Mouse (Mus musculus) kidney, postnatal 4 days (tissue): ENCODE data around the gene Abracl.
A peak's percentile ranks its signal among the peaks of the same experiment; 100 is the strongest.

Source experiments
- DNase-seq, 2 experiments: peaks; one replicate each; pipeline ENCODE4 v3.0.0; 2021; ENCODE audit warnings: mixed read lengths in 2 of 2

The Abracl gene

GRCm38 (mm10) chr10:18021576-18022311 is 1.3 kb downstream of the Abracl start:
- no peak for DNase-seq

DNA sequence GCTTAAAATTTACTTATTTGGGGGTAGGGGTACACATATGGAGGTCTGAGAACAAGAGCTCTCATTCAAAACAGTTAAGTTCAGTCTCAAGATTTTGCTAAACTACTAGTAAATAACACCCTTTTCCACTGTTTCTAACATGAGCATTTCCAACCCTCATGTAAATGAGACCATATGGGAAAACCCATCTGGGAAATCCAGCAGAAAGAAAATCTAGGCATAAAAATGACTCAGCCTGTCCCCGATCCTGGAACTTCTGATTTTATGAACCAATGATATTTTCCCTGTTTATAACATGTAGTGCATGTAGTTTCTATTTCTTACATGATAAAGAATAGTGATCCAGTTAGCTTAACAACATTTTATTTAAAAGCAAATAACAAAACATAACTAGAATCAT is 2.2 kb downstream of the Abracl start:
- DNase-seq = no peak

GRCm38 (mm10) chr10:18020443-18020842 is 2.6 kb downstream of the Abracl start:
- DNase-seq = no peak

GRCm38 (mm10) chr10:18011761-18012160 is 11.3 kb downstream of the Abracl start:
- DNase-seq = no peak

DNA sequence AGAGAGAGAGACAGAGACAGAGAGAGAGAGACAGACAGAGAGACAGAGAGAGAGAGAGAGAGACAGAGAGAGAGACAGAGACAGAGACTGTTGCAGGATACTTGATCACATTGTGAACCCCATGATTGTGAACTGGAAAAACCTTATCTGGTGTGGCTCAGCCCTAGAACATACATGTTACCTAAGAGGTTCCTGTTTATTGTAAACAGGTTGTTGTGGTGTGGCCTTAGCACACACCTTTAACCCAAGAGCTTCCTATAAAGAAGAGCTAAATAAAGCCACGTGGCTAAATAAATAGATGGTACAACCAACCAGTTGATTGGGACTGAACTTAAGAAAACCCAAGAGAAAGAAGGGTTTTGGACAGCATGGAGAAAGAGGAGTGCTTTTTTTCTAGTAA is 13.3 kb downstream of the Abracl start:
- DNase-seq = no peak

DNA sequence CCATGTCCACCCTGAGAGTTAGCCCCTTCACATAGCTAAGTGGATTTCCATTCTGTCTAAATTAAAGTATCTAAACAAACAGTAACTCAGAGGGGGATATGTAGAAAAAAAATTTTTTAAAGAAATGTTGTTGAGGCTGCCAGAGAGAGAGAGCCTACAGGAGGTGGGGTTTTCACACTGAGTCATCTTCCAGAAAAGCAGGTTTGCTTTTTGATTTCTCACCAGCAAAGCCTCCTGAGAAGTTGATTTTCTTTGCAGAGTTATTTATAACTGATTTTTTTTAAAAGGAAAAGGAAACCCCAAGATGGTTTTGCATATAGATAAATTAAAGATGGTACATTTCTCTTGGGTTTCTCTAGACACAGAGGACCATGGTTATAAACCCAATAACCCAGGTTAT is 15.0 kb downstream of the Abracl start:
- no peak for DNase-seq

- no peak for DNase-seq
These were observed 15.8 kb downstream of the Abracl start for GRCm38 (mm10) chr10:18007243-18007642.

- DNase-seq = no peak
These were observed 16.3 kb downstream of the Abracl start for GRCm38 (mm10) chr10:18006756-18007155.

DNA sequence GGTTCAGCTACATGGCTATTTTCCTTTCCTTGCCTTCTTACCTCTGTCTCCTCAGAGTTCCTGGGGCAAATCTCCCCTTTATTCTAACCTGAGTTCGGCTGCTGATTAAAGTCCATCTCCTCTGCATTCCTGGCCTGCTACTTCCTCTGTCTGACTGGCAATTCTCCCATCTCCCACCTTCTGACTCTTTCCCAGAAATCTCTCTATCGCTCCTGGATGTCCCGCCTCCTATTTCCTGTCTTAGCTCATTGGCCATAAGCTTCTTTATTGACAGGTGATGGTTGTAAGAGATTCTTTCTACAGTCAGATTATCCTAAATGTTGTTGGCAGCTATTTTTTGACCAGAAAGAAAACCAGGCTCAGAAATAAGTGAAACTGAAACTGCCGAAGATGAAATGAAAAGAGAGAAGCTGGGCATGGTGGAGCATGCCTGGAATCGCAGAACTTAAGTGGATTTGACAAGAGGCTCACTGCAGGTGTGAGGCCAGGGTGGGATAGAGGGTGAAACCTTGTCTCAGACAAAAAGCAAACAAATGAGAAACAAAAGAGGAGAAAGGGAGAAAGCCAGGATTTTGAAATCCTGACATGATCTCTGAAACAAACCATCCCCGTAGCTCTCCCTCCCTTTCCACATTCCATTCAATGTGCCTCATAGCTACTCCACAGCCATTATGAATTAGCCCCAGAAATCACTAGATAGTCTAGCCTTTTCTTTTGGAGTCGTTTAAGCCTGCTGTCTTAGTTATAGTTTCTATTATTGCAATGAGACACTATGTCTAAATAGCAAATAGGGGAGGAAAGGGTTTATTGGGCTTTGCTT is 17.7 kb downstream of the Abracl start:
- no peak for DNase-seq

DNA sequence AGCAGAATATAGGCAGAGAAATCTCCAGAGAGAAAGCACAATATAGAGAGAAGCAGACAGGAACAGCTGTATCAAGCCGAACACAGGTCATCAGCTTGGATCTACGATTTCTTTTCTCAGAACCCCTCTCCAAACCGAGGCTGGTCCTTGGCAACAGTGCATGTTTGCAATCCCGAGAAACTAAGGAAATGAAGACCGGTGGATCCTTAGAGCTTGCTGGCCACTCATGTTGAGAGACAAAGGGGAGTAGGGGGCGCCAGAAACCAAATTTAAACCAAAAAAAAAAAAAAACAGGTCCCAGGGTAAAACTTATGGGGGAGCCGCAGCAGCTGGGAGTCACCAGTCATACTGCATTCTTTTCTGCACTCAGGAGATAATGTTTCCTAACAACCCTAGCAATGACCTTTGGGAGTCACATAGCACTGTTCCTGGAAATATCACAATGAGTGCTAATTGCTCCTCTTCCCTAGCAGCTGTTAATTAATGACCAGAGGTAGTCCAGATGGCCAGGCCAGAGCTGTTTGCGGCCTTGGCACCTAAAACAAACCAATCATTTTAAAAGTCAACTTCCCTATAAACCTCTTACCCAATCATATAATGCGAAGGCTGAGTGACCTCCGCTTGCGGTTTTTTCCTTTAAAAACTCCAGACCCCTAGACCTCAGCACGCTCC is 19.0 kb downstream of the Abracl start:
- peak in 1 of 2 experiments; percentile 4 for DNase-seq

- DNase-seq = no peak
These were observed 32.5 kb downstream of the Abracl start for GRCm38 (mm10) chr10:17990576-17990975.

GRCm38 (mm10) chr10:17989136-17989535 is 34.0 kb downstream of the Abracl start:
- DNase-seq = no peak

DNA sequence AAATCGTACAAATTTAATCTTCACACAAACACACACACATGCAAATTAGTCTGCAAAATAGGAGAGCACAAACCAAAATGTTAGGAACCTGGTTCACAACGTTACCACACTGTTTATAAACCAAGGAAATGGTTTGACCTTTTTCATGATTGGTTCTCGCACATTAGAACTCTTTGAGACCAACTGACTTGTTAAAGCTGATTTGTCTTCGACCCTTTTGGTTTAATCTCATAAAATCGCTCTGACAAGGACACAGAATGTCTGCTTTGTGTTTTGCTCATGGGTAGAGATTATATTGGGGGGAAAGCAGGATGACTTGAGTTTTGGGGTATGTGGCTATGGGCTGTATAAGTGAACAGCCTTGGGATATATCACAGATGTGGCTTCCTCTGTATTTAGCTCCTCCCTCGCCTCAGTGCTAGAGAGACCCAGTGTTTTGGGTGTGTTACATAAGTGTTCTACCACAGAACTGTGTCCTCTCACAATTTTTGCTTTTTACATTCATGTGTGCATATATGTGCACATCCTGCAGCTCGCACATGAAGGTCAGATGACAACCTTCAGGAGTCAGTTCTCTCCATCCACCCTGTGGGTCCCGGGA is 35.2 kb downstream of the Abracl start:
- no peak for DNase-seq

DNA sequence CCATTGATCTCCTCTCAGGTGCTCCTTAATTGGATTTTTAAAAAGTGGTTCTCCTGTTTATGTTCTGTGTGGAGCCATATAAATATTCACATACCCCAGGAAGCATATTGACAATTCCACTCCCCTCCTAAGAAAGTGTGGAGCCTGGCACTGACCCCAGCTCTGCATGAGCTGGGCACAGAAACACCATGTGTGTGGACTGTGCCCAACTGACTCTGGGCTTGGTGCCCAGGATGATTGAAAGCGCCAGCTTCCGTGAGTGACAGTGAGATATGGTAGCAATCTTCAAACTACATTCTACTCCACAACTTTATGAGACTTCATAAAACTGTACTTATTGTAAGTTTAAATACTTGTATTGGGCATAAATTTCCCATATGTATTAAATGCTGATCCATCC is 39.8 kb downstream of the Abracl start:
- no peak for DNase-seq

- no peak for DNase-seq
These were observed 57.0 kb downstream of the Abracl start for GRCm38 (mm10) chr10:17966090-17966489.
